Mouse (Mus musculus): ENCODE results near the gene Ptprg.
"Not testable (repeated sequence)": the region's sequence is repeated elsewhere in the genome, so short reads cannot be mapped to it uniquely, and the experiment has no call there.

The Ptprg gene

DNA sequence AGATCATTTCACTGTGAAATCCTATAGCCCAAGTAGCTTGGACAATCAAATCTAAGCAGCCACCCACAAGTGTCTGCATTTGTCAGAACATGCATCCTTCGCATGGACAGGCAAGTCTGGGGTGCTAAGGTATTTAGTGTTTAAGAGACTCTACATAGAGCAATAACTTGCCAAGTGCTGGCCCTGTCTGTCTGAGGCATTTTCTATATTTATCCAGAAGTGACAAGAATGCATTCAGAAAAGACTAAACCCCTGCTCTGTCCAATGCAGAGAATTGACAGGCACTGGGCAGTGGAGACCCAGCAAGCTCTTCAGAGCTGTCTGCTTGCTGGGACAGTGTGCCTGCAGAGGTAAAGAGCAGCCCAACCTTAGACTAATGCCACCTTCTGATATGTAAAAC is 625.3 kb downstream of the Ptprg start:
- DNase-seq = no peak

DNA sequence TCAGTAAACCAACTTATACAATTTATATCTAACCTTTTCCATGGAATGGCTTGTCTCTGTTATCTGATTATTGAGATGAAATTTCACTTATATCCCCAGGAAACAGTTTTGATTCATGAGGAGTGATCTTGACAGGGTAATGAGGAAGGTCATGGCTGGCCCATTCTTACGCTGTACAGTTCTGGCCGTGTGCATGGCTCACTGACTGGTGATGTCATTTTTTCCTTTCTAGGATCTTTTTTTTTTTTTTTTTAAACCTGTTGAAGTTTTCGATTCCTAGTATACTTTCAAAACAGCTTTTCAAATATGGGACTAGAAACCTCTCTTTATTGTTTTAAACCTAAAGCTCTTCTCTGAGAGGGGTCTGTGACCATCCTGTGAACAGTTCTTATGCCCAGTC is 626.8 kb downstream of the Ptprg start:
- DNase-seq = no peak

- DNase-seq = no peak
Measured at GRCm38 (mm10) chr14:12185040-12185439, 631.7 kb downstream of the Ptprg start.

- no peak for DNase-seq
Measured at GRCm38 (mm10) chr14:12188352-12188751, 635.0 kb downstream of the Ptprg start.

GRCm38 (mm10) chr14:12189266-12189665 is 635.9 kb downstream of the Ptprg start:
- DNase-seq = no peak

DNA sequence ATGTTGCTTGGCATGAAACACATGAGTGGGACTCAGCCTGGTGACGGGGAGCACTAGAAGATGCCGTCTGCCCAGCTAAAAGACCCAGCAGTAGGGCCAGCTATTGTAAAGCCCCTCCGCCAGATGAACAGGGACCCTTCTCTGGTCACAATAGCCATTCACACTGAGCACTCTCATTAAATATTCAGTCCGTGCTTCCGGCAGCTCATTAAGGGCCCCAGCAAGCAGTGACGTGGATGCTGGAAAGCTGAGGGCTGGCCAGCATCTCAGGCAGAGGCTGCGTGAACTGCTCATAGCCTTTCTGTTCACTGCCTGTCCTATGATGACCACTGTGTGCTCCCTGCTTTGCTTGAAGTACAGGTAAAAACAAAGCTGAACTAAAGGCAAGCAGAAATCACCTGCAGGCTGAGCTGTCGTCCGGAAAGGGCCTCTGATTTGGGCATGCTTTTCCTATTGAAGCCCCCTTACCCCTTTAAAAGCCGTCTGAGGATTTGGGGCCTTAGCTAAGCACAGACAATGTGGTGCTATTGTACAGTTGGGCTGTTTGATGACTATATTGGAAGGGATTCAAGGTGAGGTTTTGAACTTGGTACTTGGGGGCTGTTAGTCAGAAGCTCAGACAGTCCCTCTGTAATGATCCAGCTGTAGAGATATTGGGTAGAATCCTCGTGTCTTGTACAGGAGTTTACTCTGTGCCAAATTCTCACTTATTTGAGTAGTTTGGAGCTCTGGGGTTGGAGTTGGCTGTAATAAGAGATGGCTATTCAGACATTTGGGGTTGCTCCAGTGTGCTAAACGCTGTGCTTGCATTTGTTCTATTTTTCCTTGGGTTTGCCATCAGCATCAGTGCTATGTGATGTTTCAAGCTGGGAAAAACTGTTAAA is 636.6 kb downstream of the Ptprg start:
- no peak for DNase-seq

GRCm38 (mm10) chr14:12191076-12191475 is 637.7 kb downstream of the Ptprg start:
- no peak for DNase-seq

GRCm38 (mm10) chr14:12198735-12199134 is 645.4 kb downstream of the Ptprg start:
- no peak for DNase-seq

GRCm38 (mm10) chr14:12199956-12200950 is 646.9 kb downstream of the Ptprg start:
- no peak for DNase-seq

- no peak for DNase-seq
Measured at GRCm38 (mm10) chr14:12202214-12202613, 648.9 kb downstream of the Ptprg start.

DNA sequence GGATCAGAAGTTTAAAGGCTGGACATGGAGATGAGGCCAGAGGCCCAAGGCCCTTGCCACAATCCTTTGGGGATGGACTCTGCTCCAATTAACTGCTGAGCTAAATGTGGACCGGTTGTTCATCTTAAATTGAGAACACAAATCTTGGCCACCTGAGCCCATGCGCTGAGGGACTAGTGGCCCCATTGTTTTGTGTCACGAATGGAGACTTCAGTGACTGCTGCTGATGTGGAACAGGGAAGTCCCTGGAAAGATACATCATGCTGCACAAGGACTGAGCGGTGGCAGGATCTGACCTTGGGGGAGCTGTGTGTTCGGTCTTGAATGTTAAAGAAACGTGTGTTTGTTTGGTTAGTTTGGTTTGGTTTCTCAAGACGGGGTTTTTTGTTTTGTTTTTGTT is 649.7 kb downstream of the Ptprg start:
- DNase-seq = no peak

DNA sequence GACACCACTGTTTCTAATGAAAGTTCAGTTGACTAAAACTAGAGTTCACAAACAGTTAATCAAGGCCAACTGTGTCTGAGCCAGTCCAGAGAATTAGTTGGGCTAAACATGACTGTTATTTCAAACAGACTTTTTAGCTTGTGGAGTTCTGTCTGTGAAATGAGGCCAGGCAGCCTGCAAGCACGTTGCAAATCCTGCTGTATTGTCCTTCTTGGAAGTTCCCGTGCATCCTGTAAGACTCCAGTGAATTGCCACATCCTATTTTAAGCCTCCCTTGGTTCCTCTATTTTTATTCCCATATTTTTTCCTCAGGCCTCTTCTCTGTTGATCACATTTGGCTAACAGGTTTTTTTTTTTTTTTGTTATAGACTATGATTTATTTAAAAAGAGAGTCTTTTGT is 652.8 kb downstream of the Ptprg start:
- DNase-seq = no peak

GRCm38 (mm10) chr14:12208554-12208953 is 655.2 kb downstream of the Ptprg start:
- no peak for DNase-seq

DNA sequence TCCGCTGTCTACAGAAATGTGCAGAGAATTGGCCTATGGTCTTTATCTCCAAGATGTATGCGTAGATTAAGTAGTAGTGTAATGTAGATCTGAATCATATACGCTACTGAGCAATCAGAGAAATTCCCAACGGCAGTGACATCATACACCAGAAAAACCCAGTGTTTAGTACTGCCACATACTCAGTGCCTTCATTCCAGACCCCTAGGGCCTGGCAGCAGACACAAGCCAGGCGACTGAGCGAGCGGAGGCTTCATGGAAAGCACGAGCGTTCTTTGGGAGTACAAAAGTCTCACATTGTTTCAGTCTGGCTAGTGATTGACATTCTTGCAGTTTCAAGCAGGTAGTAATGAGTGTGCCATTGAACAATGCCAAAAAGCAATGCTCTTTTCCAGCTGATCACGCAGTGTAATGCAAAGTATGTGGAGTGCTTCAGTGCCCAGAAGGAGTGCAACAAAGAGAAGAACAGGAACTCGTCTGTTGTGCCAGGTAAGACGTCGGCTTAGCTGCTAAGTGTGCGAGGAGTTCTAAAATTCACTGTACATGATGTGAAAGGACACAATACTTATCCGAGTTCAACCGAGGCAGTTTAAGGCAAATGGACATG is 665.3 kb downstream of the Ptprg start:
- DNase-seq = no peak

GRCm38 (mm10) chr14:12219877-12220276 is 666.5 kb downstream of the Ptprg start:
- no peak for DNase-seq

GRCm38 (mm10) chr14:12220540-12220939 is 667.2 kb downstream of the Ptprg start:
- no peak for DNase-seq

- DNase-seq = no peak
Measured at GRCm38 (mm10) chr14:12221571-12221970, 668.2 kb downstream of the Ptprg start.

GRCm38 (mm10) chr14:12243726-12244125 is 690.4 kb downstream of the Ptprg start:
- no peak for DNase-seq

DNA sequence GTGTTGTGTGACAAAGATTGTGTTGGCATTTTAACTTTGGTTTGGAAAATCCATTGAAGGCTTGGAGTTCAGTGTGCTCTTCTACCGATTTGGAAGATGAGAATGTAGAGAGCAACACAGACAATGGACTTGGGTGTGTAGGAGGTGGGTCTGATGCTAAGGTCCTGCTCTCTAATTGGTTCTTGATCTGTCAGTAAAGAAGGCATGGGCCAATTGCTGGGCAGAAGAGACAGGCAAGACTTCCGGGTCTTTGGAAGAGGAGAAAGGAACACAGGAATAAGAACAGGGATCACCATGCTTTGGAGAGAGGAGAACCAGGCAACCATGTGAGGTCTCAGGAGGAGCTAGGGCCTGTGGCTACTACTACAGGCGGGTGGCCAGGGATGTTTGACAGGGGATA is 722.7 kb downstream of the Ptprg start:
- no peak for DNase-seq

DNA sequence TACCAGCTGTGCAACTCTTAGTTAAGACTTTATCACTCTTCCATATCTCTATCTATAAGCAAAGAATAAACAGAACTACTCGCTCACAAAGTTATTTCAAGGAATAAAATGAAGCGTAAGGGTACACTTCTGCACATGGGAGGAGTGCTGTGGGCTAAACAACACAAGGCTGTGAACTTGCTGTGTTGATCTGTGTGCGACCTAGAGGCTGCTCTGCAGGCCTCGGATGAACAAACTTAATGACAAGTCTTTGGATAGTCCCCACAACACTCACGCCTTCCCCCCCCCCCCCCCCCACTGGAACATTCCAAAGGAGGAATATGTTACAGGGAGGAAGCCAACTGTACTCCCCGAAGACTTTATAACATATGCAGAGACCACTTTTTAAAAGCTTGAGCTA is 730.3 kb downstream of the Ptprg start, which contains the start of gene Gm49355:
Gene Gm49355 (plus strand): TSS at position 336 of the 400 bp plus-strand sequence.
- DNase-seq = no peak

- DNase-seq = peak; percentile 80
Measured at GRCm38 (mm10) chr14:12284141-12284912, 731.0 kb downstream of the Ptprg start, which contains the start of gene 3830406C13Rik. TSS of gene 3830406C13Rik (plus strand) at chr14:12284173.

DNA sequence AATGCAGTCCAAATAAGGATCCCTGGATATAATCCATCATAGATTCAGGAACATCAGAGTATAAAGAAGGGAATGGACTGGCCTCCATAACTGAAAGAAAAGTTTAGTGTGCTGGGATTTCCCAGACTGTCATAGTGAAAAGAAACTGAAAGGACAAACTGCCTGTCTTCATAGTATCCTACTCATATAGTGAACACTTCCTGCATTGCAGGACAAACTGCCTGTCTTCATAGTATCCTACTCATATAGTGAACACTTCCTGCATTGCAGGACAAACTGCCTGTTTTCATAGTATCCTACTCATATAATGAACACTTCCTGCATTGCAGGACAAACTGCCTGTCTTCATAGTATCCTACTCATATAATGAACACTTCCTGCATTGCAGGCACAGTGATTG is 736.4 kb downstream of the Ptprg start:
- not testable (repeated sequence) for DNase-seq
